Mouse (Mus musculus): ENCODE data around the gene Hspb11.

GRCm38 (mm10) chr4:107303531-107303930 lies 50.1 kb downstream of the Hspb11 start:
- no peak for TF ChIP-seq CTCF (IDR thresholded peaks at IDR 0.05; ENCODE audit: insufficient read depth, low read length)
- TF ChIP-seq POLR2A (IDR thresholded peaks at IDR 0.05; ENCODE audit: borderline replicate concordance, extremely low read depth, low read depth, low read length) = no peak
